Mouse (Mus musculus) stomach, embryonic 14.5 days (tissue): ENCODE results near the gene Nol4l. TPM values are rescaled to one million over a fixed set of nuclear protein-coding genes. Genes with fewer than 3 reads are reported as not detected.

Source experiments
- ATAC-seq: fragments of 200-750 bp; cut with Nextera tagmentation; 2 replicates; pipeline ENCODE4 v1.8.0; 2017; ENCODE audit warnings: low read depth, moderate TSS enrichment; ENCODE audit not compliant: insufficient number of reproducible peaks, insufficient read depth, low FRiP score
- H3K27ac ChIP-seq: fragments of 300-500 bp; sonication (generic); 2 replicates; pipeline ENCODE4 v1.5.1; 2014; ENCODE audit warnings: mild to moderate bottlenecking, low read length, moderate library complexity, mixed read lengths
- H3K27me3 ChIP-seq: fragments of 300-500 bp; sonication (generic); 2 replicates; pipeline ENCODE4 v1.6.1; 2014; ENCODE audit warnings: low read length, control low read depth, mixed read lengths; ENCODE audit not compliant: control insufficient read depth, insufficient read depth
- H3K36me3 ChIP-seq: fragments of 300-500 bp; sonication (generic); 2 replicates; pipeline ENCODE4 v1.6.1; 2014; ENCODE audit warnings: mild to moderate bottlenecking, control low read depth, low read length, moderate library complexity, mixed read lengths; ENCODE audit not compliant: control insufficient read depth, insufficient read depth
- H3K4me1 ChIP-seq: fragments of 300-500 bp; sonication (generic); 2 replicates; pipeline ENCODE4 v1.6.1; 2014; ENCODE audit warnings: low read length, control low read depth, mixed read lengths; ENCODE audit not compliant: control insufficient read depth, insufficient read depth
- H3K4me2 ChIP-seq: fragments of 300-500 bp; sonication (generic); replicated peaks from 2 replicates; pipeline ENCODE4 v1.6.1; 2014; ENCODE audit warnings: low read depth, low read length, control low read depth
- H3K4me3 ChIP-seq: fragments of 300-500 bp; sonication (generic); 2 replicates; pipeline ENCODE4 v1.5.1; 2014; ENCODE audit warnings: low read depth, low read length, control low read depth
- H3K9ac ChIP-seq: fragments of 300-500 bp; sonication (generic); replicated peaks from 2 replicates; pipeline ENCODE4 v1.6.1; 2014; ENCODE audit warnings: low read depth, mild to moderate bottlenecking, control low read depth, low read length, moderate library complexity, mixed read lengths
- H3K9me3 ChIP-seq: fragments of 300-500 bp; sonication (generic); 2 replicates; pipeline ENCODE4 v1.6.1; 2016; ENCODE audit warnings: low read depth, low read length, control low read depth; ENCODE audit not compliant: control insufficient read depth
- WGBS: fragments of 180-500 bp; shearing (Covaris S2); extraction: QIAGEN DNeasy Blood & Tissue Kit; methylation state at CpG from one replicate; pipeline ENCODE4 v1.1.7; 2014; 5-methylcytosine and 5-hydroxymethylcytosine counted together
- polyA plus RNA-seq: library from polyadenylated mRNA; unstranded; fragments of >200 nt; fragmentation: Nextera tagmentation; extraction: Ambion mirVana; gene quantifications from 2 replicates; pipeline ENCODE4 v1.2.1, GENCODE M21; 2014

Nol4l gene
- polyA plus RNA-seq, 1 experiment from 2014 or later, result 17.7 TPM

DNA sequence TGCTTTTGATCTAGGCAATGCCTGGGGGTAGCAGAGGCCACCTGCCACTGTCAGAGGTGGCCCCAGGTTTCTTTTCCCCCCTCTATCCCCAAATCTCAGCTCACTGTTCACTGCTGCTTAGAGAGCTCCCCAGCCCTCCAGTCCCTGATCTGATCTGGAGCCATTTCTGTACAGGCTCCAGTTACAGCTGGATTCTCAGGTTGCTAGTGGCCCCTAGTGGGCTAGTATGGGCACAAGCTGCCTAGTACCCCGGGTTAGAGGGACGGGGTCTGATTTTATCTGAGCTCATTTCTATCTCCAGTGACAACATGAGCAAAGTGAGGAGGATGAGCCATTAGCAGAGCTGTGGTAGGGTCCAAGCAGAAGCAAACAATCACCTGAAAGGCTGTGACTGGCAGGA is 115.2 kb downstream of the Nol4l start:
- no peaks in the 10 kb centered on the region for H3K27me3 ChIP-seq
- 23% methylated on average over 2 of the region's 2 CpGs for WGBS
- H3K4me2 ChIP-seq, result no peak overlapping the region
- H3K9ac ChIP-seq, result no peak overlapping the region
- no peak overlapping the region for H3K27ac ChIP-seq
- peaks cover 69% of the 10 kb centered on the region for H3K36me3 ChIP-seq
- no peak for ATAC-seq
- no peaks in the 10 kb centered on the region for H3K4me1 ChIP-seq
- no peak overlapping the region for H3K4me3 ChIP-seq
- H3K9me3 ChIP-seq, result no peaks in the 10 kb centered on the region

GRCm38 (mm10) chr2:153412563-153412962 is 117.2 kb downstream of the Nol4l start:
- Histone ChIP-seq H3K4me3 (no peak overlapping the region), H3K4me2 (no peak overlapping the region), H3K9me3 (no peaks in the 10 kb centered on the region), H3K27me3 (no peaks in the 10 kb centered on the region), H3K4me1 (no peaks in the 10 kb centered on the region), H3K36me3 (peaks cover 61% of the 10 kb centered on the region), H3K27ac (no peak overlapping the region), H3K9ac (no peak overlapping the region)
- WGBS, result 63% methylated on average over 6 of the region's 6 CpGs
- ATAC-seq, result no peak

- Histone ChIP-seq H3K27ac (no peak overlapping the region), H3K4me3 (no peak overlapping the region), H3K4me2 (no peak overlapping the region), H3K9me3 (no peaks in the 10 kb centered on the region), H3K9ac (no peak overlapping the region), H3K27me3 (no peaks in the 10 kb centered on the region), H3K4me1 (no peaks in the 10 kb centered on the region), H3K36me3 (peaks cover 55% of the 10 kb centered on the region)
- WGBS, result 68% methylated on average over 9 of the region's 9 CpGs
- ATAC-seq, result no peak
Observed at GRCm38 (mm10) chr2:153411557-153411956, 118.2 kb downstream of the Nol4l start.

DNA sequence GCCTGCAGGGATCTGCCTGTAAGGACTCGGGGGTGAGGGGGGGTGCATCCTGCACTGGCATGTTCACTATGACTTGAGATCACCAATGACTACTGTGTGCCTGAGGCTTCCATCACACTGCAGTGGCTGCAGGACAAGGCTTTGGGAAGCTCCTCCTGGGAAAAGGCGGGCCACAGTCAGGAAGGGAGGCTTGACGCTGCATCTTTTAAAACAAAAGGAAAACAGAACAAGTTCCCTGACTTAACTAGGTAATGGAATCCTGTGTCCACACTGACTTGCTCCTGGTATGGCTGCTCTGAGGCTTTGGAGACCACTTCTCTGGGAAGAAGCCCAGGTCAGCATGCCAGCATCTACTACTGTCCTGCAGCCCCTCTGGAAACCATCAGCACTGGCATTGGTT is 120.8 kb downstream of the Nol4l start:
- peaks cover 39% of the 10 kb centered on the region for H3K36me3 ChIP-seq
- no peaks in the 10 kb centered on the region for H3K27me3 ChIP-seq
- 79% methylated on average over 3 of the region's 3 CpGs for WGBS
- no peak for ATAC-seq
- H3K4me3 ChIP-seq, result no peak overlapping the region
- no peaks in the 10 kb centered on the region for H3K9me3 ChIP-seq
- H3K27ac ChIP-seq, result peak overlapping the region; percentile 21; the same call in 1 of the 2 replicates
- no peak overlapping the region for H3K4me2 ChIP-seq
- H3K9ac ChIP-seq, result no peak overlapping the region
- no peaks in the 10 kb centered on the region for H3K4me1 ChIP-seq

GRCm38 (mm10) chr2:153406882-153407281 is 122.9 kb downstream of the Nol4l start:
- Histone ChIP-seq H3K4me2 (no peak overlapping the region), H3K4me1 (no peaks in the 10 kb centered on the region), H3K4me3 (no peak overlapping the region), H3K27ac (no peak overlapping the region), H3K36me3 (peaks cover 39% of the 10 kb centered on the region), H3K9me3 (no peaks in the 10 kb centered on the region), H3K9ac (no peak overlapping the region), H3K27me3 (no peaks in the 10 kb centered on the region)
- no peak for ATAC-seq
- WGBS, result 78% methylated on average over 6 of the region's 6 CpGs

- Histone ChIP-seq H3K4me2 (no peak overlapping the region), H3K27ac (no peak overlapping the region), H3K27me3 (no peaks in the 10 kb centered on the region), H3K9me3 (no peaks in the 10 kb centered on the region), H3K4me3 (no peak overlapping the region), H3K4me1 (no peaks in the 10 kb centered on the region), H3K9ac (no peak overlapping the region), H3K36me3 (peaks cover 42% of the 10 kb centered on the region)
- ATAC-seq, result peak; percentile 75; the same call in 1 of the 2 replicates
- 60% methylated on average over 3 of the region's 3 CpGs for WGBS
Observed at GRCm38 (mm10) chr2:153404882-153405281, 124.9 kb downstream of the Nol4l start.

- Histone ChIP-seq H3K36me3 (peaks cover 43% of the 10 kb centered on the region), H3K27ac (no peak overlapping the region)
Observed at GRCm38 (mm10) chr2:153404062-153404461, 125.7 kb downstream of the Nol4l start.

DNA sequence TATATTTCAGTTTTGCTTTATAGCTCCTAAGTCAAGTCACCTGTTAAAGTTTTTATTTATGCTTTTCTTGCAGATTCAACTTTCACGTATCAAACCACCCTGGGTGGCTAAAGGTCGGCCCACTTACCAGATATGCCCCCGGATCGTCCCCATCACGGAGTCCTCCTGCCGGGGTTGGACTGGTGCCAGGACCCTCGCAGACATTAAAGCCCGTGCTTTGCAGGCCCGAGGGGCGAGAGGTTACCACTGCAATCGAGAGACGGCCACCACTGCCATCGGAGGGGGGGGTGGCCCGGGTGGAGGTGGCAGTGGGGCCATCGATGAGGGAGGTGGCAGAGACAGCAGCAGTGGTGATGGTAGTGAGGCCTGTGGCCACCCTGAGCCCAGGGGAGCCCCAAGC is 130.6 kb downstream of the Nol4l start:
- peaks cover 72% of the 10 kb centered on the region for H3K36me3 ChIP-seq
- ATAC-seq, result no peak
- no peak overlapping the region for H3K4me2 ChIP-seq
- H3K4me1 ChIP-seq, result no peaks in the 10 kb centered on the region
- H3K4me3 ChIP-seq, result no peak overlapping the region
- peaks cover 3% of the 10 kb centered on the region; the same call in 1 of the 2 replicates for H3K9me3 ChIP-seq
- H3K9ac ChIP-seq, result no peak overlapping the region
- 82% methylated on average over 15 of the region's 15 CpGs for WGBS
- no peak overlapping the region for H3K27ac ChIP-seq
- H3K27me3 ChIP-seq, result no peaks in the 10 kb centered on the region

More at GRCm38 (mm10) chr2:153404062-153404461, 125.7 kb downstream of the Nol4l start:
- Histone ChIP-seq H3K4me1 (no peaks in the 10 kb centered on the region), H3K4me2 (no peak overlapping the region), H3K9ac (no peak overlapping the region), H3K9me3 (no peaks in the 10 kb centered on the region), H3K4me3 (no peak overlapping the region), H3K27me3 (no peaks in the 10 kb centered on the region)
- WGBS, result 82% methylated on average over 3 of the region's 3 CpGs
- no peak for ATAC-seq

GRCm38 (mm10) chr2:153397790-153398515 is 131.8 kb downstream of the Nol4l start:
- H3K4me2 ChIP-seq, result no peak overlapping the region
- H3K9me3 ChIP-seq, result peaks cover 3% of the 10 kb centered on the region; the same call in 1 of the 2 replicates
- H3K4me3 ChIP-seq, result no peak overlapping the region
- peaks cover 84% of the 10 kb centered on the region for H3K36me3 ChIP-seq
- no peaks in the 10 kb centered on the region for H3K4me1 ChIP-seq
- H3K27ac ChIP-seq, result no peak overlapping the region
- H3K27me3 ChIP-seq, result no peaks in the 10 kb centered on the region
- WGBS, result 93% methylated on average over 11 of the region's 11 CpGs
- no peak for ATAC-seq
- H3K9ac ChIP-seq, result no peak overlapping the region
